Mouse (Mus musculus) lung, postnatal 0 days (tissue): ENCODE data around the gene Ndufa6.
"Not testable (repeated sequence)": the region's sequence is repeated elsewhere in the genome, so short reads cannot be mapped to it uniquely, and the experiment has no call there.

Source experiments
- CTCF ChIP-seq: IDR thresholded peaks from 2 replicates; pipeline ENCODE4 v1.5.1; 2016; ENCODE audit warnings: antibody characterized with exemption, mild to moderate bottlenecking
- EP300 ChIP-seq: IDR thresholded peaks from 2 replicates; pipeline ENCODE4 v1.6.1; 2016; ENCODE audit warnings: antibody characterized with exemption, mild to moderate bottlenecking, control low read depth

- not testable (repeated sequence) for TF ChIP-seq CTCF, EP300
Observed at GRCm38 (mm10) chr15:82363801-82364200, 9.7 kb upstream of the Ndufa6 start.
